Mouse (Mus musculus): ENCODE data around the gene Sinhcaf.
A peak's percentile ranks its signal among the peaks of the same experiment; 100 is the strongest.
"Not testable (repeated sequence)": the region's sequence is repeated elsewhere in the genome, so short reads cannot be mapped to it uniquely, and the experiment has no call there.

The Sinhcaf gene

DNA sequence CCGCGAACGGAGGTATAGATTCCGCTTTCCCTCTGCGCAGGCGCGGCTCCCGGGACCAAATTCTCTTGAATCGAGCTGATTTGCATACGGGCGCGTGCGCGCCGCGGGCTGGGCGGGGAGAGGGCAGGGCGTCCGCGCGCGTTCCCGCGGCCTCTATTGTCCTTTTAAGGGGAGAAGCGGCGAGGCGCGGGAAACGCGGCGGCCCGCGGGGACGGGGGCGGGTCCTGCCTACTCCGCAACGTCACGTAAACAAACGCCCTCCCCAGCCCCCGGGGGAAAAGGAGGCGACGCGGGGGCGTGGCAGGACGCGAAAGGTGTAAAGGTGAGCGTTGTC, at the start of gene Sinhcaf:
TSS of gene Sinhcaf (minus strand) at position 59 of the 334 bp plus-strand sequence.
- peak; percentile 99 for DNase-seq (ENCODE audit: extremely low spot score)

- DNase-seq (ENCODE audit: extremely low spot score), result peak; percentile 42
Measured at GRCm38 (mm10) chr6:148994327-148994999, 48.2 kb upstream of the Sinhcaf start.

- peak; percentile 66 for DNase-seq (ENCODE audit: extremely low spot score)
Measured at GRCm38 (mm10) chr6:148993117-148994077, 47.1 kb upstream of the Sinhcaf start.

DNA sequence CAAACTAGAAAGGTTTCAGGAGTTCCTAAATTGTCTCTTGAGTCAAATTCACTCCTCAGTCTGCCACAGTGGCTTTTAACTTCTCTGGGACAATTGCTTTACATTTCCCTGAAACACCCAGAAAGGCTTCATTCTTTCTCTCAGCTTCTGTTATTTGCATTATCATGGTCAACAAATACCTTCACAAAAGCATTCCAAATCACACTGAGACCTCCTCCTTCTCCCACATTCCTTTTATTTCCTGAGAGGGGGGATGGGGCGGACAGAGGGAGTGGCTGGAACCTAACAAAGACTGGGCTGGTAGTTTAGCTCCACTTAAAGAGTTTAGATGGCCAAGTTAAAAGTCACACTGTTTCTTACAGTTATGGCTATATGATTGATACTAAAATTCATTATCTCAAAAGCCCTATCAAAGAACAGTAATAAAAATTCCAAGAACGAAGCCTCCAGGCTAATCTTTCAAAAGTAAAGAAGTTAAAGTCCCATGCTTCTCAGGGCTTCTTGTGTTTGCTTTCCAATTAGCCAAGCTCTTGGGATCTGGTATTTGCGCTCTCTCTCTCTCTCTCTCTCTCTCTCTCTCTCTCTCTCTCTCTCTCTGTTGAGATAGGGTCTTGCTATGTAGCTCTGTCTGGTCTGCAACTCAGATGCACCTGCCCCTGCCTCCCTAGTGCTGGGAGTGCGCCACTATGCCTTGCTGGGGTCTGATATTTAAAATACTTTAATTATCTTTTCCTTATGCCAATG, 46.3 kb upstream of the Sinhcaf start:
- peak; percentile 84 for DNase-seq (ENCODE audit: extremely low spot score)

GRCm38 (mm10) chr6:148991660-148992372, 45.5 kb upstream of the Sinhcaf start:
- no peak for DNase-seq (ENCODE audit: extremely low spot score)

DNA sequence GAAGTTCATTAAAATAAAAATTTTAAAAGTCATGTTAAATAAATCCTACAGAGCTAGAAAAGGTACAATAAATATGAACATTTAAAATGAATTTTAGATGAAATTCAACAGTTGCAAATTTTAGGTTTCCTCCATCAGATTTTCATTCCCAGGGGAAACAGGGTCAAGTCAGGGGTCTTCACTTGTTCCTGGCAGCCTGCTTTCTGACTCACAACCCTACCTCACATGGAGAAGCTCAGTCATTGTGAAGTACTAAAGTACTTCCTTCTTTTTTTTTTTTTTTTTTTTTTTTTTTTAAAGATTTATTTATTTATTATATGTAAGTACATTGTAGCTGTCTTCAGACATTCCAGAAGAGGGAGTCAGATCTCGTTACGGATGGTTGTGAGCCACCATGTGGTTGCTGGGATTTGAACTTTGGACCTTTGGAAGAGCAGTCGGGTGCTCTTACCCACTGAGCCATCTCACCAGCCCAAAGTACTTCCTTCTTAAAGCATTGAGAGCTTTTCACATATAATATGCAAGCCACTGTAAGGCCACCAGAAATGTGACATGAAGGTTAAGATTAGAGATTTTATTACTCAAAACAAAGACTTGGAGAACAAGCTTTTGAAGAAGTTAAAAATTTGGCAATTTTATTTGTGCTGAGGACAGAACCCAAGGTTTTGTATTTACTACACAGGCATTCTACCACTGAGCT, 43.7 kb upstream of the Sinhcaf start:
- not testable (repeated sequence) for DNase-seq (ENCODE audit: extremely low spot score)

DNA sequence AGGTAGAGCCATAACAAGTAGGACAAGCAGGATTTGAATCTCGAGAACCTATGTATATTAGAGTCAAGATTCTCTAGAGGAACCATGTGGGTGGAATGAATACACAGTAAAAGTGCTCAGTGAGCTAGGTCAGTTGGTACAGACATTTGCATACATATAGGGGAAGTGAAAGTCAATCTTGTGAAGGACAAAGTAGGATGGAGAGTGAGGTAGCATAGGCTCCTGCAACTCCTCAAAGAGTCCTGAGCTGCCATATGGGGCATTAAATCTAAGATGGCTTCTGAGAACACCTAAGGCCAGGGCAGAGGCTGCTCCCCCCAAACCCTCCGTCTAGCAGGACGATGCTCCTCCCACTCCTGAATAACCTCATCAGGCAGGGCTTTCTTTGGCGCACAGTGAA, 39.7 kb upstream of the Sinhcaf start:
- no peak for DNase-seq (ENCODE audit: extremely low spot score)

DNA sequence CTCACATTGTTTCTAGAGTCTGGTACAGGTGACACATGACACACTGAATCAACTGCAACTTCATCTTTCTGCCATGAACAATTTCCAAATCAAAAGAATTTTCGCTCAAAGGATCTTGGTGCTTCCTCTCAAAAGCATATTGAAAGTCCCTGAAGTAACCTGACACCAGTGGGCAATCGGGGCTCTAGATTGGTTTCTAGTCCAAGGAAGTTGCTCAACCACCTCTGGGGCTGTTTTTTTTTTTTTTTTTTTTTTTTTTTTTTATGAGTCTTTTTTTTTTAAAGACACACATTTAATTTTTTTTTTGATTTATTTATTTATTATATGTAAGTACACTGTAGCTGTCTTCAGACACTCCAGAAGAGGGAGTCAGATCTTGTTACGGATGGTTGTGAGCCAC, 34.2 kb upstream of the Sinhcaf start:
- no peak for DNase-seq (ENCODE audit: extremely low spot score)

DNA sequence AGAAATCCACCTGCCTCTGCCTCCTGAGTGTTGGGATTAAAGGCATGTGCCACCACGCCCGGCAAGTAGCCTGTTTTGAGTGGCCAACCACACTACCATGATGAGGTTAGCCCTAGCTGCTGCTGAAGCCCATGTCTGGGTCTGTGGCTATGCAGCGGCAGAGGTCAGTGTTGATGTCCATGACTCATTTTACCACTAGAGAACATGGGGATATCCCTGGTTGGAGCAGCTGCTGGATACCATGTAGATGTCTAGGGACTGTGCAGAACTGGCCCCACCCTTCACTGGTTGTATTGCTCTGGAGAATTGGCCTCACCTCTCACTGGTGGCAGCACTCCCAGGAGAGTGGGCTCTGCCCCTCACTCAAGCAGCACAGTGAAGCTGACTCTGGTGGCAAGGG, 28.8 kb upstream of the Sinhcaf start:
- no peak for DNase-seq (ENCODE audit: extremely low spot score)

GRCm38 (mm10) chr6:148972891-148973290, 26.6 kb upstream of the Sinhcaf start:
- no peak for DNase-seq (ENCODE audit: extremely low spot score)

- peak; percentile 15 for DNase-seq (ENCODE audit: extremely low spot score)
Measured at GRCm38 (mm10) chr6:148972059-148972848, 26.0 kb upstream of the Sinhcaf start.

- peak; percentile 36 for DNase-seq (ENCODE audit: extremely low spot score)
Measured at GRCm38 (mm10) chr6:148971385-148971940, 25.2 kb upstream of the Sinhcaf start.

- no peak for DNase-seq (ENCODE audit: extremely low spot score)
Measured at GRCm38 (mm10) chr6:148961285-148961684, 15.0 kb upstream of the Sinhcaf start.

DNA sequence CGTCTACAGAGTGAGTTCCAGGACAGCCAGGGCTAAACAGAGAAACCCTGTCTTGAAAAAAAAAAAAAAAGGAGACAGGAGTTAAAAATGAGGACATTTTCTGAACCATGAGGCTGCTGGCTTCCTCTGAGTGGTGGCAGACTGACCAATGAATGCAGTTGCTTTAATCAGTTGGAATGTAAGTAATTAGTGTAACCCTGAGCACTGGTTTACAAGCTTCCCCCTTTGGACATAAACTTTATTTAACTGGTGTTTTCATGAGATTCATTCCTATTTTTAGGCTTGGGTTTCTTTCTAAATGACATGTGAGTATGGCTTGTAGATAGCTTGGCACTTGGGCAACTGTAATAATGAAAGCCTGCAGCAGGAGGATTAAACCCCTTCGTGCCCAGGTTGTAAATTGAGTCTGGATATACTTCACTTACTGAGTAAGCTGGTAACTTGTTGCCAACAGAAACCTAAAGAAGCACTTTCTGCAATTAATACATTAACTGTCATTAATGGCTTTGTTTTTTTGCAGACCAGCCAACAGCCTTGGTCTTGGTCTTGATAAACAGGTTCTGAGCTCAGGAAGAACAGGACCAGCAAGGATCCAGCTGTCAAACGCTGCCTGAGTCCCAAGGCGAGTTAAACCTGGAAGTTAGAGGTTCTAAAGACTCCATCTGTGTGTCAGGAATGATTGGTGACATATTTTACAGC, 13.4 kb upstream of the Sinhcaf start:
- DNase-seq (ENCODE audit: extremely low spot score), result no peak

GRCm38 (mm10) chr6:148958712-148959111, 12.4 kb upstream of the Sinhcaf start:
- DNase-seq (ENCODE audit: extremely low spot score), result no peak

DNA sequence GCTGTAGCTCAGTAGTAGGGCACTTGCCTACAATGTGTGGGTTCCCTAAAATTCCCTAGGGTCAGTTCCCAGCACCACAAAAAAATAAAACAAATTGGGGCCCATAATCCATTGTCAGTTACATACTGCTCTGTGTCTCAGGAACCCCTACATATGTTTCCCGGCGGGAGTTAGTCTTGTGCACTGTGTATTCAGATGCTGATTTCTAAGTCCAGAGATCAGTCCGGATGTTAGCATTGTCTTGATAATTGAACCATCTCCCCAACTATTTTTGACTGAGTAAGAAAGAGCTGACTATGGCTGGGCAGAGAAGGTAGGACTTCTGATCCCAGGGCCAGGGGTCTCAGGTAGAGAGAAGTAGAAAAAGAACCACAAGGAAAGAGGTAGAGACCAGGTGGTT, 10.8 kb upstream of the Sinhcaf start:
- no peak for DNase-seq (ENCODE audit: extremely low spot score)

GRCm38 (mm10) chr6:148955641-148956420, 9.6 kb upstream of the Sinhcaf start:
- DNase-seq (ENCODE audit: extremely low spot score), result no peak

GRCm38 (mm10) chr6:148946881-148947405, 676 bp upstream of the Sinhcaf start:
- DNase-seq (ENCODE audit: extremely low spot score), result peak; percentile 42

All from embryo, embryonic 9.5 days (tissue).